Mouse (Mus musculus) left cerebral cortex, postnatal 10 days (tissue): Measurements from ENCODE around the gene Samd9l. TPM values are rescaled to one million over a fixed set of nuclear protein-coding genes. Genes with fewer than 3 reads are reported as not detected.
"Not testable (repeated sequence)": the region's sequence is repeated elsewhere in the genome, so short reads cannot be mapped to it uniquely, and the experiment has no call there.

Experiments used
- DNase-seq, 2 experiments: peaks; one replicate each; pipeline ENCODE4 v3.0.0; 2021 to 2022; ENCODE audit warnings: low spot score in 2 of 2, mixed read lengths in 1 of 2; ENCODE audit errors: extremely low spot score in 1 of 2
- intact Hi-C: fragments of 180-260 bp; cut with DNase I; formaldehyde crosslinking; loops from one replicate; pipeline ENCODE4 v1.15.1; 2025
- total RNA-seq, 2 experiments: library from RNA; stranded (reverse); gene quantifications; 2 replicates each; pipeline ENCODE4 v1.2.3; 2021

Gene Samd9l
- total RNA-seq, result 1 to 10 TPM; 4.5 to 5.0 TPM

DNA sequence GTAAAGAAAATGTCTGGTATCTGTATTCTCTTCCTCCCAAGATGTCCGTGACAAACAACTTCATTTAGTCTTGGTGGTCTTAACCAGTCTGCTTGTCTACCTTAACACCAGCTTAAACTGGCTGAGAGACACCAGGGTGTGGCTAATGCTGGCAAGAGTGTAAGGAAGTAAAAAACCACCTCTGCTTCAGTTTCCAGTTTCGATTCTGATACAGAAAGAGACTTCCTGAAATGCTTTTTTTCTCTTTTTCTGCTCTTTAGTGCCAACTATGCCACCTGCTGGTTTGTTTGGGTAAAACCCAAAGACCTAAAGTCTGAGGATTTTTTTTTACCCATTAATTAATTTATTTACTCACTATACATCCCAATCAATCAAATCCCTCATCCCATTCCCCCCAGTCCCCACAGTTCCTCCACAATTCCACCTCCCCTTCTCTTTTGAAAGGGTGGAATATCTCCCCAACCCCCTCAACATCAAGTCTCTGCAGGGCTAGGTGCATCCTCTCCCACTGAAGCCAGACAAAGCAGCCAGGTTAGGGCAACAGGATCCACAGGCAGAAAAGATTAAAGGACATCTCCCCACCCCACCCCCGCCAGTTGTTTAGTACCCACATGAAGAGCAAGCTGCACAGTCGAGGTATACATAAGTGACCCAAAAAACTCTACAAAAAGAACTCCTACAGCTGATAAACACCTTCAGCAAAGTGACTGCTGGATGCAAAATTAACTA is at the start of gene Samd9l:
Gene Samd9l (minus strand): TSS at position 233 of the 729 bp plus-strand sequence.
- DNase-seq, result peak; percentile 47 to 75
- intact Hi-C loops, result not testable (repeated sequence)

DNA sequence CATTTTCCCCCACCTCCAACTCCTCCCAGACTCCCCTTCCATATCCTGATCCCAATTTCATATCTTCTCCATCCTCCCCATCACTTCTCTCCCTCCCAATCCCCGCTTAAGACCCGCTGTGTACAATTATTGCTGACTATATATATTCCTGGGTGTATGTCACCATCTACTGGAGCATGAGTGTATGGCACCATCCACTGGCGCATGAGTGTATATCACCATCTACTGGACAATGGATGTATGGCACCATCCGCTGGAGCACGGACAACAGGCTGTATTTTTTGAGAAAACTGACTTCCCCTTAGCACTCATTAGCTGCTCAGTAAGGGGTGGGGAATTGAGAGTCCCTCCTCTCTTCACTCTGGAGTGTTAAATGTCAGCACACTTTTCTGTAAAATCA is 48.0 kb upstream of the Samd9l start:
- intact Hi-C loops, result no loop called here
- DNase-seq, result peak; percentile 49 to 53

DNA sequence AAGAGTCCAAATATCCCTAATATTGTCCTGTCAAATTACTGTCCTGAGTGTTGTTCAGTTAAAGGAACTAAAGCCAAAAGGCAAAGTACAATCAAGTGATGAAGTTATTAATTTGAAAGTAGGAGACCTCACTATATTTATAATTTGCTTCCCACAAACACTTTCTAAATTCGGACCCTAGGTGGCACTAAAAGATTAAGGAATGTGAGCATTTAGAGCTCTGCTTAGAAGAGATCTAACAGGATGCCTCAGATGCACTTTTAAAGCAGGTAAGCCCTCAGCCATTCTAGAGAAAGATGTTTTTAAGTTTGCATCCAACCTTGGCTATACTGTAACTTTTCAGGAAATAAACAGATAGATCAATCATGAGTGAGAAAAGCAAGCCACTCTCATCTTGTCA is 44.5 kb upstream of the Samd9l start:
- no peak for DNase-seq
- intact Hi-C loops, result no loop called here

DNA sequence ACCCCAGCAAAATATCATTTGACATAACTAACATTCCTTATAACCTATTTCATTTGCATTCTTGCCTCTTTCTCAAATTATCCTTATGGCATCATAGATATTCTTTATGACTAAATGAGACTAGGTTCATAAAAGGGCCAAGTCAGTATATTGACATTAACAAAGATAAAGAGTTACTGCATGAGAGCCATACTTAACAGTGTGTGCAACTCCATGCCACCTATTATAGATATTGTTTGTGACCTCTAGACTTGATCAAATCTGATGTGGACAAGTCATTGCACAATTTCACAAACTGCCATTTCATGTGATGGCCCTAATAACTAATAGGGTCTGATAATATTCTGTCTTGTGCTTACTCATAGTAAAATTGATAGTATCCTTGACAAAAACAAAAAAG is 36.7 kb upstream of the Samd9l start:
- intact Hi-C loops, result no loop called here
- DNase-seq, result no peak

- not testable (repeated sequence) for DNase-seq
Observed at GRCm38 (mm10) chr6:3430976-3431375, 31.6 kb upstream of the Samd9l start.

GRCm38 (mm10) chr6:3427047-3427446 is 27.7 kb upstream of the Samd9l start:
- DNase-seq, result no peak
- intact Hi-C loops, result loop anchor here (2.0 kb wide), 1 partner anchor 36 kb away; no protein-coding TSS in a partner anchor

More at GRCm38 (mm10) chr6:3430976-3431375, 31.6 kb upstream of the Samd9l start:
- intact Hi-C loops, result not testable (repeated sequence)

DNA sequence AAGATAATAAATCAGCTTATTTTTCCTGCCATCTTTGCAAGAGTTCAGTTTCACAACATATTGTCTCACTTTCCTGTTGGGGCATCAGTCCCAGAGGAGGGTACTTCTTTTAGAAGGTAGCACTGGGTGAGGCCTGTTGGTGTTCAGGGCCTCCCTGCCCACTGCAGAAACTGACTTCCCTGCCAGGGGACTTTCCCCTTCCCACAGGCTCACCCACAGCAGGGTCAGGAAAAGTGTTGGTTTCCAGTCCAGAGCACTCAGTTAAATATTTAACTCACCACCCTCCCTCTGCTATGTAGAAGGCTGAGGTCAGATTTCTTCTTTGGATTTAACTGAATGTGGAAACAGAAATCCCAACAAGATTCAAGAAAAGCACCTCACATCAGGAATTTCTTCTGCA is 26.0 kb upstream of the Samd9l start:
- intact Hi-C loops, DNase-seq: not testable (repeated sequence)

- intact Hi-C loops, result not testable (repeated sequence)
- peak in 1 of 2 experiments; percentile 60 for DNase-seq
Observed at GRCm38 (mm10) chr6:3424613-3425277, 25.4 kb upstream of the Samd9l start.

DNA sequence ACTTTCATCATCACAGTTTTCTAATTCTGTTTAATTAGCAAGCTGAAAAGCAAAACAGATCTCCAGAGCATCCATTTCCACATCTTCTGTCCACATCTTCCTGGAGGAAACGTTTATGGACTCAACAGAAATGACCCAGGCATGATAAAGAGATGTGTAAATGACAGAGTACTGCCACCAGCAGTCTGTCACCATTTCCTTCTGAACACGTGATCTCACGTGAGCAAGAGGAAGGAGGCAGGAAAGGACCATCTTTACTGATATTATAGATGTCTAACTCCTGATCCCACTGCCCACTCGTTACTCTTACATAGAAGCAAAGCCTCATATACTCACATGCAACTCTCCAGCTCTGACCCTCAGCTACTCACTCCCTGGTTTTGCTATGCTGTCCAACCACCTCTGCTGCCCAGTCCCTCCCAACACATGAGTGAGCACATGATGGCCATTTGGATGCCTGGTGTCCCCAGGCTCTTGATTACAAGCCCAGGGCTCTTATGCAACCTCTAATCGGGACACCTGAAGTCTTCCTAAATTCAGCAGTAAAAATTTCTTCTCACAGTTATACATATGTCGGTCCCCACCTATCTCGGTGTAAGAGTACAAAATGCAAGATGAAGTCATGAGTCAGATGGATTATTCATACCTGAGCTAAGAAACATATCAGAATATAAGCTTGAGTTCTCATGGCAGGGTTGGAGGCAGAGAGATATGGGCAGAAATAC is 2.0 kb downstream of the Samd9l start:
- intact Hi-C loops, result not testable (repeated sequence)

DNA sequence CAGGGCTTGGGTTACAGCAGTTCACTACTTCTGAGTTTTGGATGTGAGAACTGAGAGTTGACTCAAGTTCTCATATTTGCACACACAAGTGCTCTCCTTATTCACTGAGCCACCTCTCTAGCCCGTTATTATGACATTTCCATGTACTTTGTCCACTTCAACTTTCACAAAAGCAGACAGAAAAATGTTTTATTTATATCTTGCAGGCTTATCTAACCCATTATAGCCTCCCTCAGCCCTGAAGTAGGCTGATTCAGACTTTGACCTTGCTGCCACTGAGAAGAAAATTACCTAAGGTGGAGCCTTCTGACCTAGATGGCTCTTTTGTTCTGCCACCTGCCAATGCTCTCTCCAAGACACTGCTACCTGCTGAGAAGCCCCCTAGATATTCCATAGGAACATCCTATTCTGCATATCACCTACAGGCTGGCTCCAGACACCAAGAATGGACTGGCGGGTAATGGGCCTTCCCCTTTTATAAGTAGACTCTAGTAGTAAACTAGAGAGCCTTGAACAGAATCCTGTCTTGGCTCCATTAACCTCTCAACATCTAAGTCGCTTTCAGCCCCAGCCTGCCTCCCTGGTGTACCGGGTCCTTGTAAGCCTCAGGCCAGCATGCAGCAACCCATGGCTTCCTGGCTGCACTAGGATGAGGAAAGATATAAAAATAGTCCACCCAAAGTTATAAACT is 3.3 kb downstream of the Samd9l start:
- DNase-seq, result peak in 1 of 2 experiments; percentile 20
- intact Hi-C loops, result not testable (repeated sequence)

More for the DNA sequence above, 2.0 kb downstream of the Samd9l start:
- not testable (repeated sequence) for DNase-seq

GRCm38 (mm10) chr6:3389995-3390394 is 9.4 kb downstream of the Samd9l start:
- DNase-seq, result no peak
- intact Hi-C loops, result loop anchor here (2.0 kb wide), 1 partner anchor 37 kb away; no protein-coding TSS in a partner anchor

DNA sequence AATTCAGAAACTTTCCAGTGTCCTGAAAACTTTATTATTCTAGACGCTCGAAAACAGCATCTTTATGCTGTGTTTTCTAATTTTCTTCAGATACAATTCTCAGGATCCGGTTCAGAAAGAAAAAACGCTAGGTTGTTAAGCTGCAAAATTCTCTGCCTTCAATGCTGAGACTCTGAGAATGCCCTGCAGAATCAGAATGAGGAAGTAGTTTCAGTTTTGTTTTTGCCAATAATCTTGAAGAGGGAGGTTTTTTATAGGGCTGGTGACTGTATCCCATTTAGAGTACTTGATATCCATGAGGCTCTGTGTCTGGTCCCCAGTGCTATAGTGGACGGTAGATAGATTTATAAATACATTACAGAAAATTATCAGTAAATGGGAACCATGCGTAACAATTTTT is 12.8 kb downstream of the Samd9l start:
- no peak for DNase-seq
- intact Hi-C loops, result no loop called here

DNA sequence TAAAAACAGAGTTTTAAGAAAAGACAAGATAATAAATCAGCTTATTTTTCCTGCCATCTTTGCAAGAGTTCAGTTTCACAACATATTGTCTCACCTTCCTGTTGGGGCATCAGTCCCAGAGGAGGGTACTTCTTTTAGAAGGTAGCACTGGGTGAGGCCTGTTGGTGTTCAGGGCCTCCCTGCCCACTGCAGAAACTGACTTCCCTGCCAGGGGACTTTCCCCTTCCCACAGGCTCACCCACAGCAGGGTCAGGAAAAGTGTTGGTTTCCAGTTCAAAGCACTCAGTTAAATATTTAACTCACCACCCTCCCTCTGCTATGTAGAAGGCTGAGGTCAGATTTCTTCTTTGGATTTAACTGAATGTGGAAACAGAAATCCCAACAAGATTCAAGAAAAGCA is 14.6 kb downstream of the Samd9l start:
- DNase-seq, intact Hi-C loops: not testable (repeated sequence)

DNA sequence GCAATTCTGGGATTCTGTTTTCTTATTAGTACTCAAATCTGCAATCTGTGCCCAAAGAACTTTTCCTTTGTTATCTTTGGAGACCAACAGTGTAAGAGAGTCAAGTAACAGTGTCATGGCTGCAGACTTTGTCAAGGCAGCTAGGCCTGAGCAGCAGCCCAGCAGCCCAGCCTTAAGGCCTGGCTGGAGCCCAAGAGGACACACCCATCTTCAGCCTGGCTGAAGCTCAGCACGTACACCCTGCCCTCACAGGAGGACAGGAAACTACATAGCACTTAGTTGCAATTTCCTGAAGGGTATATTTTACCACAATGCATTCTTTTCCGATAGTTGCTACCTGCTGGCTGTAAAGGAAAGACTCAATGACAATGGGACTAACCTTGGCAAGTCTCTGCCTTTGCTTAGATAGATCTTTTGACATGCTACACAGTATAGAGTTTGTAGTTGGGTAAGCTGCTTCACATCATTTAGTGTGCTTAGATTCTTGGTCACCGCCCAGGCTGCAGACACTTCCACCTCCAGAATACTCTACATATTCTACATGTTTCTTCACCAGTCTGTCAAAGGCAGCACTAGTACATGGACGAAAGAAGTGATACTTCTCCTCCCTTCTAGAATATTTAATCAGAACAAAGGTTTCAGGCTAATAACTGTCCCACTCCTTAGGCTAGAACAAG is 15.1 kb downstream of the Samd9l start:
- intact Hi-C loops, DNase-seq: not testable (repeated sequence)

GRCm38 (mm10) chr6:3379146-3379545 is 20.2 kb downstream of the Samd9l start:
- no peak for DNase-seq
- intact Hi-C loops, result no loop called here

GRCm38 (mm10) chr6:3376687-3377086 is 22.7 kb downstream of the Samd9l start:
- no peak for DNase-seq
- intact Hi-C loops, result no loop called here

- no peak for DNase-seq
- intact Hi-C loops, result no loop called here
Observed at GRCm38 (mm10) chr6:3369527-3369926, 29.8 kb downstream of the Samd9l start.

DNA sequence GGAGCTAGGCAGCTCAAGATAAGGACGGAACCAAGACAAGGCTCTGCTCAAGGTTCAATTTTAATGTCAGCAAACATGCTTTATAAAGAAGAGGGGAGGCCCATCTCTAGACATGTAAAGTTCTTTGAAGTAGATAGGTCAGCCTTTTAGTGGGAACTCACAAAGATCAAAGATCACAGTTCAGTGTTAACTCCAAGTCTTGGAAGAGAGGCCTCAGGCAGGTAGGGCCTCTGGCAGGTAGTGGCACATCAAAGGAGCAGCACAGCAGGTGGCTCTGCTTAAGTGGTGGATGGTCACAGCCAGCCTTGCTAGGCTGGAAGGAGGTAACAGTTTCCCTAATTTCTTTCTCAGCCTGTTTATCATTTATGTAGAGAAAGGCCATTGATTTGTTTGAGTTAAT is 33.8 kb downstream of the Samd9l start:
- intact Hi-C loops, DNase-seq: not testable (repeated sequence)
